Mouse (Mus musculus) heart, adult 2 months (tissue): ENCODE data around the gene Wbp2.

Experiments used
- CTCF ChIP-seq: fragments of 200-600 bp; IDR thresholded peaks from 2 replicates; pipeline ENCODE4 v1.8.1; 2022; ENCODE audit warnings: antibody characterized with exemption, mild to moderate bottlenecking, moderate library complexity
- EP300 ChIP-seq: fragments of 200-500 bp; IDR thresholded peaks from 2 replicates; pipeline ENCODE4 v1.6.1; 2011; ENCODE audit warnings: low read depth, low read length, control low read depth; ENCODE audit not compliant: insufficient read depth

DNA sequence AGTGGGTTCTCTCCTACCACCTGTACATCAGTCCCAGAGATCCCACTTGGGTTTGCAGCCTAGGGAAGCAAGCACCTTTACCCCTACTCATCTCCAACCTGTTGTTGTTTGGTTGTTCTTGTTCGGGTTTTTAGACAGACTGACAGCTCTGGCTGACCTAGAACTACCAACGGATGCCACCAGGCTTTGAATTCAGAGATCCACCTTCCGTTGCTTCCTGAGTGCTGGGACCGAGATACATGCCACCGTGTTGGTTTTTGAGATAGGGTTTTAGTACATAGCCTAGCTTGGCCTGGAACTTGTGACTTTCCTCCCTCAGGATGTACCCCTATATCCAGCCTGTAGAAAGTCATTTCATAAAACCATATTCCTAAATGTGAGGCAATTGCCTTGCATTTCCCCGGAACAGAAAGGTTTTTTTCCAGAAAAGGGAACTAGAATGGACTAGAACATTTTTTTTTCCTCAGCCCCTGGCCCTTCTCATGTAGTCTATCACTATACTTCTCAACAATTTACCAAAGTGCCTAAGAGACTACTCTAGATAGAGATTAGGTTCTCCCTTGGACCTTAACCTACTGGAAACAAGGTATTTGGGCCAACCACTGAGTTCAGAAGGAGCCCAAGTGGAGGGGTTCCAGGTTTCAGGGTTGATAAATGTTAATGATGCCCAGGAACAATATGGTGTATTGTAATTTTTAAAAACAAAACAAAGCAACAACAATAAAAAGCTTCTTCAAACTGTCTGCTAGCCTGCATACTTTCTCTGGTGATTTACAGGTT, 57.5 kb downstream of the Wbp2 start:
- TF ChIP-seq CTCF (no peak), EP300 (no peak)
